Mouse (Mus musculus) urinary bladder, adult 18-20 months (tissue): ENCODE measurements at regions not wholly inside any gene's neighbourhood (a gene's known extent, or its start where the extent isn't known, plus 50 kb on each side); places are given as distances from the start of the nearest gene placed in this dataset.

ENCODE experiments used
- DNase-seq, 2 experiments: peaks; one replicate each; pipeline ENCODE4 v3.0.0; 2022; ENCODE audit warnings: low spot score in 2 of 2, mixed read lengths in 2 of 2

- no peak for DNase-seq
Measured at GRCm38 (mm10) chr2:171805376-171805775, 237.9 kb downstream of the Cbln4 start.

GRCm38 (mm10) chr2:171800511-171801268 lies 242.6 kb downstream of the Cbln4 start:
- DNase-seq = no peak

- no peak for DNase-seq
Measured at GRCm38 (mm10) chr2:171799351-171799750, 243.9 kb downstream of the Cbln4 start.

- no peak for DNase-seq
Measured at GRCm38 (mm10) chr2:171790686-171791085, 252.6 kb downstream of the Cbln4 start.

DNA sequence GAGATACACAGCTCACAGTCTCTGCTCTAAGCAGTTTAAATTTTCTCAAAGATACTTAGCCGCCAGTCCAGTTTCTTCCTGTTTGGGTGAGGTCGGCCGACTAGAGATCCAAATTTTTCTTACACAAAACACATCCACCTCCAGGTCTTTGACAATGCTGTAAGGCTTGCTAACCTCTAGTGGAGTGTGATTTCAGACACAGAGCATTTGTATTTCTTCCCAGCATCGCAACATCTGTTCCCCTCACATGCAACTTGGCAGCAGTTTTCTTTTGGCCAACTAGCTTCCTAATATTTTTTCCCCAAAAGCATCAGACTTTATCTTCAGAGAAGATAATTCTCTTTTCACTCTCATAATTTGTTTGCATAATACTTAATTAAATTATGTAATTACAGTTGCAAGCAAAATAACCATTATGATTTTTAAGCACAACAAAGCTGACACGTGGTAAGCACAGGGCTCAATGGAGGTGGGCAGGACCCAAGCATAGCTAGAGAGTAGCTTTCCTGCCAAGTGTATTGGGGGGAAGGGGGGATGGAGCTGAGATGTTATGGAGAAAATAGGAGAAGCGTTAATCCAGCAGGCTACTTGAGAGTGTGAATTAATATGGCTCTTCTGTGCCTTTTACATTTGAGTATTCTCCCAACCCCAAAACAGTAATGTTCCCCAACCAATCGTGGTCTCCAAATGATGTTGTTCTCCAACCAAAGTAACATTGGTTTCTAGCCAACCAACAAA lies 276.9 kb downstream of the Cbln4 start:
- DNase-seq = no peak

DNA sequence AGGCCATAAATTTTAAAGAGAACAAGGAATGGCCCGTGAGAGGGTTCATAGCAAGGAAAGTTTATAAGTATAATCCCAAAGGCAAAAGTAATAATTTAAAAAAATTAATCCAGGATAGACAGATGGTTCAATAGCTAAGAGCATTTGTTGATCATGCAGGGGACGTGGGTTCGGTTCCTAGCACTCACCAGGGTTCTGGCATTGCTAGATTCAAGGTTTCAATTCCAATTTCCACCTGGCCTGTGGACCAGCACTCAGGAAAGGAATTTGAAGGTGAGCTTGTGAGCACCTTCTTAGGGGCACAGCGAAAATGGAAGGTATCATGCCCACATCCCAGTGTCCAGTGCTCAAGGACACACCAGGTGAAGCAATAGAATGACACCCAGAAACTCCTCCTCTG lies 278.2 kb downstream of the Cbln4 start:
- no peak for DNase-seq

- DNase-seq = no peak
Measured at GRCm38 (mm10) chr2:171753502-171753901, 289.8 kb downstream of the Cbln4 start.

DNA sequence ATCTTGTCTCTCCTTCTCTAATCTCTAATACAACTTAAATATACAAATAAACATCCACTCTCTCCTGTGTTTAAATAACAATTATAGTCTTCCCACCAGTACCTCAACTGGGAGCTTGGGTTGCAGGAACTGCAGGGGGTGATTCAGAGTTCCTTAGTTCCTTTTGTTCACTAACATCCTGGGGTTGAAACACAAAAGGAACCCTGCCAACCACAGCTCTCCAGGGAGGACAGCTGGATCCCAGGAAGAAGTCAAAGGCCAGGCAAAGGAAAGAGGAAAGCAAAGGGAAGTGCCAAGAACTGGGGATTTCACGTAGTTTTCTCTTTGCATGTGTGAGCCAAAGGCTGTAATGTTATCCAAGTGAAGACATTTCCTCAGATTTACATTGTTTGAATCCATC lies 296.1 kb downstream of the Cbln4 start:
- no peak for DNase-seq

GRCm38 (mm10) chr2:171743111-171743510 lies 300.2 kb downstream of the Cbln4 start:
- no peak for DNase-seq

DNA sequence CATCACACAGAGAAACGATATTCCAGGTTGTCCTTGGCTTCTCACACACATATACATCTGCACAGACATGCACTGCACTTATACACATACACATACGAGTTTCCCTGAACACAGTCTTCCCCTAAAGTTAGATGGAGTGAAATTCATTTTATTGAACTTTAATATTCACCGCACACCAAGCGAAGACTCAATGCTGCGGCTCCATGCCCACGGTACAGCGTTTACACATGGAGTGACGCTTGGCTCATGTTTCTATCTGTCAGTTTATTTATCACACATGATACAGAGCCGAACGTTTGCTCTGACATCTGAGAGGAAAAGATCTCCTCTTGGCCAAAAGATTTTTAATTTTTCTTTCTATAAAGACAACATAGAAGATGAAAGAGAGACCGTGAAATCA lies 300.6 kb downstream of the Cbln4 start:
- no peak for DNase-seq

GRCm38 (mm10) chr2:171737761-171738160 lies 305.5 kb downstream of the Cbln4 start:
- DNase-seq = no peak

DNA sequence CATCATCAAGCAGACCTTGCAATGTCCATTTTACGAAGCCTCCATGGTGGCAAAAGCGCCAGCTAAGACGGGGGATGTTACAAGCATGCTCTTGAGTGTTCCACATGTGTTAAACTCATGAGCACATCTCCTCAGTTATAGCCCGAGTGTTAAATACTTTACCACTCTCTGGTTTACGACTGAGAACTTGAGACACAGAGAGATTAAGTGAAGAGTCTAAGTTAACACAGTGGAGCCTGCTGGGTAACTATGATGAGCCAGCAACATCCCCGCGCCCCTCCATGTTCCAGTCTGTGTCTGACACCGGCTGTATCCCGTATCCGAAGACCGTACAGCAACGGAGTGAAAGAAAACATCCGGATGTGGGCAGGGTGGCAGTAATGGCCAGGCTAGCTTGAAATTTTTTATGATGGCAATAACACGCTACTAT lies 308.2 kb downstream of the Cbln4 start:
- DNase-seq = no peak

GRCm38 (mm10) chr2:171734634-171734987 lies 308.7 kb downstream of the Cbln4 start:
- no peak for DNase-seq

- DNase-seq = no peak
Measured at GRCm38 (mm10) chr2:171733965-171734633, 309.2 kb downstream of the Cbln4 start.

DNA sequence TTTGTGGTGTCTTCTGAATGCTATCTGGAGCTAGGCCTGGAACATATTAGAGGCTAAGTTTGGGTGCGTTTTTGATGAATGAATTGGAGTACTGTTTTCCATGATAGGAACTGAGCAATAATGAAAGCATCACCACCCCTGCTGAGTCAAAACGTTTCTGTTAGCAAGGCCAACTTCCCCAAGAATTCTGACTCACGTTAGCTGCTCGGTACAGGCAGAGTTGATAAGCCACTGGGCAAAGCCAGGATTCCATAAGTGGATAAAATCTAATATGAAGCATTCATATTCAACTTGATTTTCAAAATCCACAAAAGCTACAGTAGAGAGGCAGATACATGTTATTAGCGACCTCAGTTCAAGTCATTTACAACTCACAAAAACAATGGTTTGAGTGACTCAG lies 324.0 kb downstream of the Cbln4 start:
- DNase-seq = no peak

GRCm38 (mm10) chr2:171718855-171719254 lies 324.4 kb downstream of the Cbln4 start:
- no peak for DNase-seq

GRCm38 (mm10) chr2:171712816-171713570 lies 330.3 kb downstream of the Cbln4 start:
- DNase-seq = no peak

DNA sequence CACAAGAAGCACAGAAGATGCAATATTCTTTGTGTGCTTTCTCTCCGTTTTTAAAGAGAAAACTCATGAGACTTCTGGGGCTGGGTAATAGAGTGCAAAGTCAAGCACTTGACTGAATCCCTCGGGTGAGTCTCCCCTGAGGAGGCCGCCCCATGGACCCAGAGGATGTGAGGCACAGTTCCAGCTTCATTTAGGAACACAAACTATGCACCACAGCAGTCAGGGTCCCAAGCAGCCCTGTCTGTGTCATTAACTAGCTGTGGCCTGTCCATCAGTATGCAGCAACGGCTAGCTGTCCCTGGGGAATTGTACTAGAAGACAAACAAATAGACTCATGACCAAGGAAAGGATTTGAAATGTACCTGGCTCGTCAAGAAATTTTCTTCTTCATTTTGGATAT lies 349.7 kb downstream of the Cbln4 start:
- no peak for DNase-seq

DNA sequence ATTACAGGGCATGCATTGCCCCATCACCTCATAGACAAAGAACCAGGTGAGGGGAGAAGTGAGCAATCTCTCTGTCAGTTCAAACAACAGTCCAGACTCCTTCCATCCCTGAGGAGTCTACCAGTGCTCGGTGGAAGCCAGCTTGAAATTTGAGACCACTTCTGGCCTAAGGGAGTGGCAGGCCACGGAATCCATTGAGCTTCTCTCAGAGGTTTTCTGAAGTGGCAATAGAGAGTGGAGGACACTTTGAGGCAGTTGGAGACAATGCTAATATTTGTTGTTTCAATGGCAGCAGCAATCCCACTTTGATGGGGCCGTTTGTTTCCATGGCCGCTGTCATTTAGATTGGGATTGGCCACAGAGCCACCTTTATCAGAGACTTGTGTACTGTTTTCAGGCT lies 352.5 kb downstream of the Cbln4 start:
- DNase-seq = no peak

DNA sequence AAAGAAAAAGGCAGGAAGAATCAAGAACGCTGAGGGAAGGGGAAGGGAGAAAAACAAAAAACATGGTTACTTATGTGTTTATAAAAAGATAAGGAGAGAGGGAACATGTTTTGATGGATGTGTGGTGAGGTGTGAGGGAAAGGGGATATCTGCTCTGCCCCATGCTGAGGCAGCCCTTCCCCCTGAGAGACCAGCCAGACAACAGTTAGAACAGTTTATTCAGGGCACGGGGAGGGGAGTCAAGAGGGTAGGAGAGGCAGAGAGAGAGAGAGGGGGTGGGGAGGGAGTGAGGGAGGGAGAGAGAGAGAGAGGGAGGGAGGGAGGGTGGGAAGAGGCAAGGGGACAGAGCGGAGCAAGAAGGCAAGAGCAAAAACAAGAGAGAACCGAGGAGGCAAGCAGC lies 354.2 kb downstream of the Cbln4 start:
- DNase-seq = no peak

- no peak for DNase-seq
Measured at GRCm38 (mm10) chr2:171677998-171678397, 365.3 kb downstream of the Cbln4 start.

- DNase-seq = no peak
Measured at GRCm38 (mm10) chr2:171677128-171677527, 366.1 kb downstream of the Cbln4 start.
